Mouse (Mus musculus) hindbrain, embryonic 16.5 days (tissue): ENCODE measurements around the gene Sema4d. TPM values are rescaled to one million over a fixed set of nuclear protein-coding genes. Genes with fewer than 3 reads are reported as not detected.

Source experiments
- ATAC-seq: fragments of 200-750 bp; cut with Nextera tagmentation; 2 replicates; pipeline ENCODE4 v1.8.0; 2017; ENCODE audit warnings: moderate TSS enrichment, moderate library complexity
- H3K27ac ChIP-seq: fragments of 300-500 bp; sonication (generic); 2 replicates; pipeline ENCODE4 v1.5.1; 2014; ENCODE audit warnings: low read depth, mild to moderate bottlenecking, control low read depth, low read length, moderate library complexity
- H3K27me3 ChIP-seq: fragments of 300-500 bp; sonication (generic); replicated peaks from 2 replicates; pipeline ENCODE4 v1.6.1; 2014; ENCODE audit warnings: low read length; ENCODE audit not compliant: control insufficient read depth, insufficient read depth
- H3K36me3 ChIP-seq: fragments of 300-500 bp; sonication (generic); 2 replicates; pipeline ENCODE4 v1.6.1; 2014; ENCODE audit warnings: mild to moderate bottlenecking, low read length, moderate library complexity, mixed read lengths; ENCODE audit not compliant: control insufficient read depth, insufficient read depth
- H3K4me1 ChIP-seq: fragments of 300-500 bp; sonication (generic); 2 replicates; pipeline ENCODE4 v1.6.1; 2014; ENCODE audit warnings: low read depth, low read length; ENCODE audit not compliant: control insufficient read depth, insufficient read depth
- H3K4me2 ChIP-seq: fragments of 300-500 bp; sonication (generic); 2 replicates; pipeline ENCODE4 v1.6.1; 2014; ENCODE audit warnings: mild to moderate bottlenecking, low read length, control low read depth, moderate library complexity
- H3K4me3 ChIP-seq: fragments of 300-500 bp; sonication (generic); 2 replicates; pipeline ENCODE4 v1.5.1; 2014; ENCODE audit warnings: mild to moderate bottlenecking, low read length, control low read depth, moderate library complexity
- H3K9ac ChIP-seq: fragments of 300-500 bp; sonication (generic); 2 replicates; pipeline ENCODE4 v1.6.1; 2014; ENCODE audit warnings: low read depth, mild to moderate bottlenecking, control low read depth, low read length, moderate library complexity
- H3K9me3 ChIP-seq: fragments of 300-500 bp; sonication (generic); 2 replicates; pipeline ENCODE4 v1.6.1; 2014; ENCODE audit warnings: mild to moderate bottlenecking, low read length, moderate library complexity; ENCODE audit not compliant: control insufficient read depth
- WGBS: fragments of 180-500 bp; shearing (Covaris S2); extraction: QIAGEN DNeasy Blood & Tissue Kit; methylation state at CpG from one replicate; pipeline ENCODE4 v1.1.7; 2014; 5-methylcytosine and 5-hydroxymethylcytosine counted together
- polyA plus RNA-seq: library from polyadenylated mRNA; unstranded; fragments of >200 nt; fragmentation: Nextera tagmentation; extraction: Ambion mirVana; gene quantifications from 2 replicates; pipeline ENCODE4 v1.2.1, GENCODE M21; 2015

Sema4d gene
- polyA plus RNA-seq, 1 experiment from 2014 or later = 14.3 TPM

DNA sequence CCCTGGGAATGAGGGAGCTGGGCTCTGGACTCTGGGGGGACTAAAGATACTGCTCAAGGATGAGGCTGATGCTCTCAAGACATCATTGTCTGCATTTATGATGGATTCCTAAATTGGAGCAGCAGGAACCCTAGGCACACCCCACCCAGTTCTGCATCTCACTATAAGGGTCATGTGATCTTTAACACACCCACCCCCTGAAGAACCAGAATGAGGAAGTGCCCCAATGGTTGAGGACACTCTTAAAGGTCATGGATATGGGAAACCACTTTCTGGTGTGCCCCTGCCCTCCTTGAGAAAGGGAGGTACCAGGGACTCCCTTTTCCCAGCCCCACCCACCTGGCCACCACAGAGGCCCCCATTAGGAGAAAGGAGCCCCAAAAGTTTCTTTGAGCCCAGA, 97.1 kb downstream of the Sema4d start:
- ATAC-seq = no peak
- Histone ChIP-seq H3K4me2 (no peak overlapping the region), H3K27me3 (no peaks in the 10 kb centered on the region), H3K4me3 (no peak overlapping the region), H3K4me1 (no peaks in the 10 kb centered on the region), H3K9me3 (no peaks in the 10 kb centered on the region), H3K9ac (no peak overlapping the region), H3K36me3 (peaks cover 6% of the 10 kb centered on the region), H3K27ac (no peak overlapping the region)

DNA sequence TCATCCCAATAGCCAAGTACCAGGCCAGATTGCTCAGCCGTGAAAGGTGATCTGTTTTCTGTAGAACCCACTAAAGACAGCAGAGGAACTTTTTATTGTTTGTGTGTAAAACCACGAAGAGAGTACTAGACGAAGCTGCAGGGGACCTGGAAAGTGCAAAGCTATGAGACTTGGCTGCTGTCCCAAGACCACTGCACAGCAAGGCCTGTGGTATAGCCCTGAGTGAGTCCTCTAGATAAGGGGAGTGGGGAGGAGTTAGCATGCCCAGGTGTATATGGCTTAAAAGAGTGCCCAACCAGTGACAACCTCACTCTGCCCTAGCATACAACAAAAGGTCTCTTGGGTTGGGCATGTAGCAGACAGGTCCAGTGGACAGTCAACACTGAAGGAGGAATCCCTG, 104.9 kb downstream of the Sema4d start:
- H3K4me2 ChIP-seq = no peak overlapping the region
- H3K27ac ChIP-seq = no peak overlapping the region
- peaks cover 18% of the 10 kb centered on the region for H3K36me3 ChIP-seq
- H3K9ac ChIP-seq = no peak overlapping the region
- no peak overlapping the region for H3K4me3 ChIP-seq
- 45% methylated on average over 3 of the region's 3 CpGs for WGBS
- H3K27me3 ChIP-seq = no peaks in the 10 kb centered on the region
- H3K9me3 ChIP-seq = no peaks in the 10 kb centered on the region
- H3K4me1 ChIP-seq = no peaks in the 10 kb centered on the region
- no peak for ATAC-seq

DNA sequence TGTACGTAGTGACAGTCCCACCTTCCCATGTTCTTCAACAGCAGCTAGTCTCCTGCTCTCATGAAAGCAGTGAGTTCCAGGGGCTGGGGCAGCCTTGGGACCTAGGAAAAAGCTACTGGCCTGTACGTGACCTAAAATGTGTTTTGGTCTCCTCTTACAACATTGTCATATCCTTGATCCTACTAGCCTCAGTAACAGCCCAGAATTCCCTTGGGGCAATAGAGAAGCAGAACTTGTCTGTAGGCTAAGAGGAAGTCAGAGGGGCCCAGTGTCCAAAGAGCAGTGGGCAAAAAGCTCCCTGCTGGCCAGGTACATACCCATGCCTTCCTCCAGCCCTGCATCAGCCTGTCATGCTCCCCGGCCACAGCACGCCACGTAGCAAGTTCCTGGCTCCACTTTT, 106.6 kb downstream of the Sema4d start:
- H3K36me3 ChIP-seq = peaks cover 21% of the 10 kb centered on the region
- no peak for ATAC-seq
- WGBS = 96% methylated on average over 5 of the region's 5 CpGs
- no peak overlapping the region for H3K4me3 ChIP-seq
- H3K9ac ChIP-seq = no peak overlapping the region
- no peak overlapping the region for H3K27ac ChIP-seq
- H3K4me2 ChIP-seq = no peak overlapping the region
- H3K9me3 ChIP-seq = no peaks in the 10 kb centered on the region
- no peaks in the 10 kb centered on the region for H3K4me1 ChIP-seq
- no peaks in the 10 kb centered on the region for H3K27me3 ChIP-seq

DNA sequence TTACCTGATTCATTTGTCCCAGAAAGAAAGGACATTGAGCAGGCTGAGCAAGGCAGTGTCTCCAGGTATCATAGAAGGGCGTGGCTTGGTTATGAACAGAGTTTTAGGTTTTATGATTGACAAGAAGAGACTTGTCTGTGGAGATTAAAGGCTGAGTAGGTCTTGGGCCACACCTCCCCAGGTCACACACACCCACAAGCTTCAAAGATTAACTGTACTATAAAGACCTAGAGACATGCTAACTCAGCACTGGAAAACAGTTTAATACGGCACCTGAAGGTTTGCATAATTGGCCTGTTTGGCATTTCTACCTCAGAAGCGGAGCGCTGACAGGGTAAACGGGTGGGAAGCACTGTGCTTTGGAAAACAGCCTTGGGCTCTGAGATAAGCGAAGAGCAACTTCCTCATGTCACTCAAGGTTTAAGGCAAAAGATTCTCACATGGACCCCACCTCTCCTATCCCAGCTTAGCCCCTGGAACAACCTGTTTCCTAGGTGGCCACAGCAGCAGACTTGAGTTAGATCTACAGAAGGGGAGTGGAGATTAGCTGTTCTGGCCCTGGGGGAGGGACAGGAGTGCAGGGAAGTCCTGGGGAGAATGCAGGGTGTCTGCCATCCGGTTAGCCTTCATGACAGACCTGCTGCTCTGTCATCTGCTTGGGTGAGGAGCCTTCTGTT, 108.1 kb downstream of the Sema4d start:
- WGBS = 92% methylated on average over 7 of the region's 7 CpGs
- Histone ChIP-seq H3K4me2 (no peak overlapping the region), H3K36me3 (peaks cover 34% of the 10 kb centered on the region), H3K4me1 (no peaks in the 10 kb centered on the region), H3K4me3 (no peak overlapping the region), H3K27me3 (no peaks in the 10 kb centered on the region), H3K9me3 (no peaks in the 10 kb centered on the region), H3K27ac (no peak overlapping the region), H3K9ac (no peak overlapping the region)
- ATAC-seq = no peak

DNA sequence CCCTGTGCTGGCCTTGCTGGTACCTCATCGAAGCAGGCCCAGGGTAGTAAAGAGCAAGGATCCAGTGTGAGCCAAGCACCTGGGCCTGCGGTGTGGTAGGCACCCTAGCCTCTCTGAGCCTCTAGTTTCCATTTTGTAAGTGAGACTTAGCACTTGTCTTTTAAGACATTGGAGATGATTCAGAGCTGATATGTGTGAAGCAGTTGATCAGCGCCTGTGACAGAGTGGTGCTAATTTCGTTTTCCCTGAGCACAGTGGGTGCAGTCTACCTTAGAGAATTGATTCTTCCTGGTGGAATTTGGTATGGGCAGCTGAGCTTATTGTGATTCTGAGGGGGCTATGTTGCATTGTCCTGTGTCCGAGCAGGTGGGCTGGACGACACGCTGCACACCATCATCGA, 111.9 kb downstream of the Sema4d start:
- peaks cover 53% of the 10 kb centered on the region for H3K36me3 ChIP-seq
- no peak overlapping the region for H3K27ac ChIP-seq
- no peak overlapping the region for H3K4me2 ChIP-seq
- no peak overlapping the region for H3K9ac ChIP-seq
- H3K27me3 ChIP-seq = no peaks in the 10 kb centered on the region
- no peak overlapping the region for H3K4me3 ChIP-seq
- WGBS = 91% methylated on average over 8 of the region's 8 CpGs
- no peaks in the 10 kb centered on the region for H3K4me1 ChIP-seq
- no peak for ATAC-seq
- no peaks in the 10 kb centered on the region for H3K9me3 ChIP-seq

DNA sequence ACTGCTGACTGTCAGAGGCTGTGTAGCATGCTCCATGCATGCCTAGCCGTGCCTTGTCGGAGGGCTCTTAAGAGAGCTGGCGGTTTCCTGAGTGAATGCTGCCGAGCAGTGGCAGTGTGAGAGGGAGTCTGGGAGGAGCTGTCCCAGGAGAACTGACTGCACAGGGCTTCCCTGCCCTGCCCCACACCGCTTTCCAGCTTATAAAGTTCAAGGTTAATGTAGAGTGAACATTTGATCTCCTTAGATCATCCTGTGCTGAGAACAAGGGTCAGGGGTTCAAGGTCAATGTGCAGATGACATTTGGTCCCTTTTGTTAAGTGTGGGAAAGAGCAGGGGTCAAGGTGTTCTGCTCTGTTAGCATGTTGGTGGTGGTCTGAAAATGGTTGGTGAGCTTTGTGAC, 112.5 kb downstream of the Sema4d start:
- Histone ChIP-seq H3K4me1 (no peaks in the 10 kb centered on the region), H3K4me3 (no peak overlapping the region), H3K9me3 (no peaks in the 10 kb centered on the region), H3K27ac (no peak overlapping the region), H3K4me2 (no peak overlapping the region), H3K36me3 (peaks cover 58% of the 10 kb centered on the region), H3K27me3 (no peaks in the 10 kb centered on the region), H3K9ac (no peak overlapping the region)
- ATAC-seq = no peak
- WGBS = 85% methylated on average over 5 of the region's 5 CpGs

DNA sequence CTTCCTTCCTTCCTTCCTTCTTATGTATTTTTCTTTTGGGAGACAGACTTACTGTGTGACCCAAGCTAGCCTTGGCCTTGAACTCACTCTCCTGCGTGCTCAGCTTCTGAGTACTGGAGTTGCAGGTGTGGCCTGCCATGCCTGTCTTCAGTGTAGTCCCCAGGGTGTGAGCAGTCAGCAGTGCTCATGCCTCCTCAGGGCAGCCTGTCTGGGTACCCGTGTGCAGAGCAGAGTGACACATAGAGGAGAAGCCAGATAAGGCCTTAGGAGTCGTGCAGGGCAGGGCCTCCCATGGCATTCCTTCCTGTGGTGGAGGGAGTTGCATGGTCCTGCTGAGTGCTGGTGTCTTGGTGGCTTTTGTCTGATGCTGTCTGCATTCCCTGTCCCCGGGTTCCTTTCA, 114.2 kb downstream of the Sema4d start:
- Histone ChIP-seq H3K4me2 (no peak overlapping the region), H3K27ac (no peak overlapping the region), H3K36me3 (peaks cover 56% of the 10 kb centered on the region), H3K4me1 (no peaks in the 10 kb centered on the region), H3K27me3 (no peaks in the 10 kb centered on the region), H3K9me3 (no peaks in the 10 kb centered on the region), H3K4me3 (no peak overlapping the region), H3K9ac (no peak overlapping the region)
- ATAC-seq = no peak
- 89% methylated on average over 4 of the region's 4 CpGs for WGBS

DNA sequence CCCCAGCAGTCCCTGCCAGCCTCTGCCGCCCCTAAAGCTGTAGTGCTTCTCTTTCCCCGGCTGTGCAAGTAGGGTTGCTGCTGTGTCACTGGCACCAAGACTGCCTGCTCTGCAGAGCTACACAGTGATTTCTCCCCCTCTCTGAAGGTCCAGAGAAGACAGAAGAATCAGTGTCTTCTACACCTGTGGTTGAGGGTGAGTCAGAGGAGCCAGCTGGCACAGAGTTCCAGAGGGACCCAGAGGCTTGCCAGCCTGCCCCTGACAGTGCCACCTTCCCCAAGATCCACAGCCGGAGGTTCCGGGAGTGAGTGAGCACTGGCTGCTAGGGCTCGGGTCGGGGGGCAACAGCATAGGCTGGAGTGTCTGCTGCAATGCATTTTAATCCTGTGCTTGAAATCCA, 114.9 kb downstream of the Sema4d start:
- no peak overlapping the region for H3K4me2 ChIP-seq
- no peaks in the 10 kb centered on the region for H3K27me3 ChIP-seq
- ATAC-seq = no peak
- peaks cover 60% of the 10 kb centered on the region for H3K36me3 ChIP-seq
- H3K4me3 ChIP-seq = no peak overlapping the region
- no peak overlapping the region for H3K9ac ChIP-seq
- H3K4me1 ChIP-seq = no peaks in the 10 kb centered on the region
- 98% methylated on average over 6 of the region's 6 CpGs for WGBS
- no peak overlapping the region for H3K27ac ChIP-seq
- H3K9me3 ChIP-seq = no peaks in the 10 kb centered on the region

DNA sequence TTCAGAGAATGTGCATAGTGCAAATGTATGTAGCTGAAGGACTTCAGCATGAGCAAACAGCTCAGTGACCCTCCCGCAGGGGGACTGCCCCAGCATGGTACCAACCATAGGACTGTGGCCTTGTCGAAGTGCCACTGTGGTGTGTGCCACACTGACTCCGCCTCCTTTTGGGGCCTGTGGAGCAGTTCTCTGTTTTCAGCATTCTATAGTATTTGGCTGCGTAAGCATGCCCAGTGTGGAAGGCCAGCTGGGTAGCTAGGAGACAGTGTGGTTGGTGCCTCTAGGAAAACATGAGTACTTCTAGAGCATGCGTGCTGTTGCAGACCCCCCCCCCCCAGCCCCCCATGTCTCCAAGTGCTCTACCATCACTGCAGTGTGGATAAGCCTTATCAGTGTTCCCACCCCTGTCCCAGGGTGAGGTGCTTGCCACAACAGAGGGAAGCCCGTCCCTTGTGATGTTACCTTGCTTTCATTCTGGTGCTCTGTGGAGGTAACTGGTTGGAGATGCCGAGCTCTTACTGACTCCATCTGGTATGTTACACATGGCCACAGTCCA, 115.8 kb downstream of the Sema4d start:
- Histone ChIP-seq H3K4me1 (no peaks in the 10 kb centered on the region), H3K9ac (no peak overlapping the region), H3K4me2 (no peak overlapping the region), H3K36me3 (peaks cover 61% of the 10 kb centered on the region), H3K27me3 (no peaks in the 10 kb centered on the region), H3K27ac (no peak overlapping the region), H3K9me3 (no peaks in the 10 kb centered on the region), H3K4me3 (no peak overlapping the region)
- WGBS = 89% methylated on average over 7 of the region's 7 CpGs
- no peak for ATAC-seq
